ENCODE assay signal across 12 mouse cellular contexts in genomic region chr2:178513043-178513442, GRCm38 (mm10).
DNase-seq lines count a peak whose midpoint lies in the region; ATAC-seq and TF ChIP-seq lines count a peak whose summit lies in the region.
"Had no signal": no experiment of that assay in that cellular context is flagged by ENCODE, and none has a peak within 500 bp of the region (broad histone marks: within the 10 kb centered on the region; RNA-seq: fewer than 3 reads in every experiment).

No protein-coding gene starts in this region.

- TF ChIP-seq CTCF in stomach, postnatal 0 days (IDR thresholded peaks at IDR 0.05; ENCODE audit: low read depth) = no peak

- peak; percentile 10 to 37 for DNase-seq in cerebellum, postnatal 14 days
- DNase-seq in cerebellum, postnatal 4 days (ENCODE audit: low spot score in 2 of 2) = no peak
- peak; percentile 18 for DNase-seq in retina, embryonic 14.5 days (ENCODE audit: low spot score)
- DNase-seq in retina, postnatal 1 day = no peak
- DNase-seq in induced T-regulatory cell, adult 2 months (ENCODE audit: low read depth) = peak; percentile 22
- peak; percentile 28 for DNase-seq in stomach, postnatal 0 days (ENCODE audit: low spot score)
- no peak for DNase-seq in left cerebral cortex, adult 18-20 months (ENCODE audit: low spot score in 2 of 2)

- no peak overlapping the region for H3K27ac ChIP-seq in stomach, postnatal 0 days (replicated peaks)
- no peak overlapping the region; the same call in 1 of the 2 replicates for H3K27ac ChIP-seq in midbrain, embryonic 16.5 days (ENCODE audit: low read length)
- H3K27ac ChIP-seq: intestine, embryonic 15.5 days; kidney, postnatal 0 days; liver, embryonic 14.5 days; midbrain, embryonic 13.5 days had no signal

- no peak for TF ChIP-seq EP300 in stomach, postnatal 0 days (optimal IDR thresholded peaks at IDR 0.05)

- 63% methylated on average over 4 of the region's 4 CpGs for whole genome bisulfite sequencing in stomach, postnatal 0 days
- 78% methylated on average over 4 of the region's 4 CpGs for WGBS in midbrain, embryonic 16.5 days

- no peaks in the 10 kb centered on the region for H3K27me3 ChIP-seq in stomach, postnatal 0 days (ENCODE audit: control insufficient read depth, insufficient read depth, low read length)
- H3K27me3 ChIP-seq in midbrain, embryonic 16.5 days (ENCODE audit: control insufficient read depth, insufficient read depth, low read depth, low read length) = no peaks in the 10 kb centered on the region
- H3K27me3 ChIP-seq: intestine, embryonic 15.5 days; midbrain, embryonic 13.5 days had no signal

- no peaks in the 10 kb centered on the region for H3K4me1 ChIP-seq in stomach, postnatal 0 days (replicated peaks; ENCODE audit: control insufficient read depth, insufficient read depth)
- H3K4me1 ChIP-seq in midbrain, embryonic 16.5 days (ENCODE audit: control insufficient read depth, insufficient read depth, low read length) = 0 out of 2 replicates have a peak, but pooled peaks cover 2% of the 10 kb centered on the region
- H3K4me1 ChIP-seq: midbrain, embryonic 13.5 days had no signal

- no peak overlapping the region for H3K9ac ChIP-seq in stomach, postnatal 0 days (ENCODE audit: low read length)
- H3K9ac ChIP-seq in midbrain, embryonic 16.5 days (ENCODE audit: low read depth, low read length) = no peak overlapping the region
- H3K9ac ChIP-seq: intestine, embryonic 15.5 days; liver, embryonic 14.5 days; midbrain, embryonic 13.5 days had no signal

- H3K36me3 ChIP-seq in stomach, postnatal 0 days (ENCODE audit: control insufficient read depth, insufficient read depth, low read length) = no peaks in the 10 kb centered on the region
- H3K36me3 ChIP-seq in midbrain, embryonic 16.5 days (ENCODE audit: control insufficient read depth, insufficient read depth, low read length) = no peaks in the 10 kb centered on the region
- H3K36me3 ChIP-seq: intestine, embryonic 15.5 days; midbrain, embryonic 13.5 days had no signal

- no peak for ATAC-seq in stomach, postnatal 0 days (ENCODE audit: low FRiP score, low TSS enrichment)
- ATAC-seq in midbrain, embryonic 16.5 days = no peak
- ATAC-seq: midbrain, embryonic 13.5 days had no signal

- no peaks in the 10 kb centered on the region for H3K9me3 ChIP-seq in stomach, postnatal 0 days (ENCODE audit: control insufficient read depth, low read length)
- H3K9me3 ChIP-seq in midbrain, embryonic 16.5 days (replicated peaks; ENCODE audit: control insufficient read depth, low read length, poor library complexity, severe bottlenecking) = no peaks in the 10 kb centered on the region
- H3K9me3 ChIP-seq: intestine, embryonic 15.5 days; midbrain, embryonic 13.5 days had no signal

- no peak overlapping the region for H3K4me3 ChIP-seq in stomach, postnatal 0 days (ENCODE audit: low read depth, low read length)
- H3K4me3 ChIP-seq in midbrain, embryonic 16.5 days (ENCODE audit: low read depth, low read length) = no peak overlapping the region
- H3K4me3 ChIP-seq: intestine, embryonic 15.5 days; midbrain, embryonic 13.5 days had no signal

- H3K4me2 ChIP-seq in stomach, postnatal 0 days (replicated peaks; ENCODE audit: low read depth) = no peak overlapping the region
- H3K4me2 ChIP-seq in midbrain, embryonic 16.5 days (ENCODE audit: low read length) = no peak overlapping the region
- H3K4me2 ChIP-seq: intestine, embryonic 15.5 days; midbrain, embryonic 13.5 days had no signal

Comparison
In these comparisons a context has a peak if more than half of its experiments do, and no peak if none do; other contexts are left out.
1. DNase-seq: peak in cerebellum, postnatal 14 days (2 of 2), retina, embryonic 14.5 days (single experiment), induced T-regulatory cell, adult 2 months (single experiment) and stomach, postnatal 0 days (single experiment); none in cerebellum, postnatal 4 days (0 of 2), retina, postnatal 1 day (single experiment) and left cerebral cortex, adult 18-20 months (0 of 2).